Mouse (Mus musculus) layer of hippocampus, adult 9-10 months (tissue): Measurements from ENCODE around the gene Pheta1.

ENCODE experiments used
- DNase-seq: peaks from one replicate; pipeline ENCODE4 v3.0.0; 2022; ENCODE audit warnings: low spot score

Gene Pheta1

DNA sequence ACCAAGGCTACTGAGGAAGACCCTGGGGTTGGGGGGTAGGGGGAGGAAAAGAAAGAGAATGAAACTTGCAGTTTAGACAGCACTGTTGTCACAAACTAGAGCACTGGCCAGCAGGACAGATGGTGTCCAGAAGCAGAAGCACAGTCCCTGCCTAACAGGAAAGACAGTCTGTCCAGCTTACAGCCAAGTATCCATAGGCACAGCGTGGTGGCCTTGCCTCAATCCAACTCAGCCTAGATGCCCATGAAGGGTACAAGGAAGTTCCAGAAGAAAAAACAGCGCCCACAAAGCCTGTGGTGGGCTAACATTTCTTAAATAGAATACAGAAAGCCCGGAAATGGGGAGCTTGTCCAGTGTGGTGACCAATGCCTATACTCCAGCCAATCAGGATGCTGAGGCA, 23.2 kb upstream of the Pheta1 start:
- DNase-seq = no peak

DNA sequence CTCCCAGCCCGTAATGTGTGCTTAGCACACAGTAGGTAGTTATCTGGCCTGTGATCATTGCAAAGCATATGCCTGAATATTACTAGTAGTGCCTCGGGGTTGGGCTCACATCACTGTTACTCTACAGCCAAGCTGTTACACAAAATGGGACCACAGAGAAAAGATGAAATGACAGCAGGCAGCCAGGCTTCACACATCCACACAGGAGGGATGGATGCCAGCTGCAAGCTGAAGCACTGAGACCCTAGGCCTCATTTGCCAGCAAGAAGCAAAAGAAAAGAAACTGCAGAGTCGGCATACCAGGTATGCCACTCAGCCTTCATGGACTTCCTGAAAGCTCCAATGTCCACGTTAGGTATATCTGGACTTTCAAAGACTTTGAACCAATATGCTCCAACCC, 20.9 kb upstream of the Pheta1 start:
- DNase-seq = no peak

DNA sequence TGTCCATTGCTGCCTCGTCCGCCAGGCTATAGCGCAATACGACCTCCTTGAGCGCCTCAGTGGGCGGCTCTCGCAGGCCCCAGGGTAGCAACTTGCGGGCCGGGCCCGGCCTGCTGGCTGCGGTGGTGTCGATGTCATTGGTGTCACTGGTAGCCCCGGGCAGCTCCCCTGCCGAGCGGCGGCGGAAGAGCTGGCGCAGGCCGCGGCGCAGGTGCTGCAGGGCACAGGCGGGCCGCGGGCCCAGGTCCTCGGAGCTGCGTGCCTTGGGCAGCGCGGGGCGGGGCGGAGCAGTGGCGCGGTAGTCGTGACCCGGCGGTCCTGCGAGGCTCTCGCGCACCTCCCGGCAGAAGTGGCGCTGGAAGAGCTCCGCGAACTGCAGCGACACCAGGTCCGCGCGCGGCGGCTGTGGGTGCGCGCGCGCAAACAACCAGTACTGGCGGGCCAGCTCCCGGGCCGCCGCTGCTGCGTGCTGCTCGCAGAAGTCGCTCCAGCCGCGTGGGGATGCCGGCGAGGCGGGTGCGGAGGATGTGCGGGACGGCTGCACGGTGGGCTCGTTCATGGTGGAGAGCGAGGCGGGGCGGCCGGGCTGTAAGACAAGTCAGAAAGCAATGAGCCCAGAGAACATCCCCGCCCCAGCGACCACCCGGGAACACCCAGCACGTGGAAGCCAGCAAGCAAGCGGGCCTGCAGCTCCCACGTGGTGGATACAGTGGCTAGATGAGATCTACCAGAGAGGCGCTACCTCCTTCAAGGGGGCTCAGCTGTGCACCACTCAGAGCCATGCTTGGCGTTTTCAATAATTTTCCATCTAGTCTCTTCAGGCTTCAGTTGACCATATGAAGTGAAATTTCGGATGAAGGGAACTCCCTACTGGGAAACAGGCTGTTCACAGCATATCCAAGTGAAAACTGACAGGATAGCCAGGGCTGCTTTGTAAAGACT, 20.0 kb upstream of the Pheta1 start:
- DNase-seq = no peak

DNA sequence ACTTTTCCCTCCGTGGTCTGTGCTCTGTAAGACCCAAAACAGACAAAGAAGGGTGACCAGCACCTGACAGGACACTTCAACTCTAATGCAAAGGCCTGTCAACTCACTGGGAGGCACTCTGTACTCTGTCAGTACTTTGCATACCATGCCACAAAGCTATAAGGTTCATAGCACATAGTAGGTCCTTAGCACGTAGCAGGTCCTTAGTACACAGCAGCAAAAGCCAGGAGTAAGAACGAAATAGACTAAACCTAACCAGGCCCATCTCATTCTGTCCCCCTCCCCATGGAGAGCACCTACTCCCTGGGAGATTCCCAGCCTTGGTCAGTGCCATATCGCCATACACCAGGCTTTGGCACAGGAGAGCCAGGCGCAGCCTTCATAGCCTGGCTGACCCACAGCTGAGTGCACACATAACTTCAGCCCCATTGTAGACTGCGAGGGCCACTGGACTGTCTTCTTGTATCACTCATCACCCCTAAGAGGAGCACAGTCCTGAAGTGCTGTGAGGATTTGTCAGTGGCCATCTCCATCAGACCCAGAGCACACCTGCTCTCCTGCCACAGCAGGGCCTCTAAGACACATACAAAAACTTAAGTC, 17.7 kb upstream of the Pheta1 start:
- no peak for DNase-seq

DNA sequence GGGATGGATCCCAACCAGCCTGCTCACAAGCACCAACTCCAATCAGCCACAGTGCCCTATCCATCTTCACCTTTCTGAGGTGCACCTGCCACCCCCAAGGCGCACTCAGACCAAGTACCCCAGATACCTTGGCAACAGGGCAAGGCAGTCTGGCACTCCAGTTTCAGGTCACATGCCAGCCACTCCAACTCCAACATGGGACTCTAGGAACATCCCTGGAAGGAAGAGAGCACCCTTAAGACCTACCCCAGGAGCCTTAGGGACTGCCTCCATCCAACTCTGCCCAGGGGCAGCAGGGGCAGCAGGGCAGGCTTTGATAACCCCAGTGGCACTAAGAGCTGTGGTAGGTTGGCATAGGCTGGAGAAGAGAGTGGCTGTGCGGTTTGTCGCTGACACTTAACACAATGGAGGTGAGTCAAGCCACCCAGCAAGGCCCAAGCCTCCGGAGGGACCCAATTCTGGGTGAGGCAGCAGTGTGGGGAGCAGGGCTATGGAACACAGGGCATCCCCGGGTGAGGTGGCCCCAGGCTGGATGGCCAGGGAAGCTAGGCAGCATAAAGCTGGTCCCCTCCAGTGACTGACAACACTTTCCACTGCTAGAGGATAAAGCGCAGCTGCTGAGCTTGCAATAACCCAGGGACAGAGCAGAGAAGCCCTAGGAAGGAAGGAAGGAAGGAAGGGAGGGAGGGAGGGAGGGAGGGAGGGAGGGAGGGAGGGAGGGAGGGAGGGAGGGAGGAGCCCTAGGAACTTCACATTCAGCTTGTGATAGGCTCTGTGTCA, 16.2 kb upstream of the Pheta1 start:
- DNase-seq = no peak

DNA sequence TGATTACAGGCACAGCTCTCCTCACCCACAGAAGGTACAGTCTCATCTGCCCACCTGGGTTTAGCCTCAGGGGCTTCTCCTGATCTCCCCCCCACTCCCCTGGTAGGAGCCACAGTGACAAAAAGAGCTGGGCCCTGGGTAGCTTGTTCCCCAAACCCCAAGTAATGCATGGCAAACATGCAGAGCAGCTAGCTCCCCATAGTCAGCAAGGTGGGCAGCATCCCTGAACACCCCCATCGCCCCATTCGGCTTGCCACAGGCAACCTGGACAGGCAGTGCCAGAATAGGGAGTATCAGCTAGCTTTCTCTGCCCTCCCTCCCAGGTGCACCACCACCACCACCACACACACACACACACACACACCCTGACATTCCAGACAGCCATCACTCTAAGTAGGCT, 15.6 kb upstream of the Pheta1 start:
- no peak for DNase-seq

DNA sequence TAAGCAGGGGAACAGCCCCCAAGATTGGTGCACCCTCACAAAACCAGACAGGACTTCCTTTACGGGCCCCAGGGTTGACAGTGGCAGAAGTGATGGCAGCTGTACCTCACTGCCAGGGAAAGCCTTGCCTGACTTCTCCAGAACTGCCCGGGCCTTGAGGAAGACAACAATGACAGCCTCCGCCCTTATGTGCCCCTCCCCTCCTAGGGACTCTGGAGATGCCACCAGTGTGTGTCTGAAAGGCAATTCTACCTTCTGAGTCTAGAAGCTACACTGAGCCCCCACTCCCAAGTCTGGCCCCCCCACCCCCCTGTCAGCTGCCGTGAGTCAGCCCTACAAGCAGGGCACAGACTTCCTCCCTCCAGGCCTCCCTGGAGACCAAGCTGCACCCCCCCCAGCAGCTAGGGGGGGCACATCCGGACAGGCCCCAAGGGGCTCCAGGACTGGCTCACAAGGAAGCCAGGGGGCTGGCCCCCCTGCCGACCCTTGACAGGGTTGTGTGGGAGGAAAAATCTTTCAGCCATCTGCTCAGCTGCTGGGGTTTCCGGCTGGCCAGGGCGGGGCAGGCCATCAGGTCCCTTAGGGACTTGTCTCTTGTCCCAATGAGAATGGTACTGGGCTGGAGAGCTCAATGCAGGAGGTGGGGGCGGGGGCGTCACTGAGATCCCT, 15.1 kb upstream of the Pheta1 start:
- no peak for DNase-seq

DNA sequence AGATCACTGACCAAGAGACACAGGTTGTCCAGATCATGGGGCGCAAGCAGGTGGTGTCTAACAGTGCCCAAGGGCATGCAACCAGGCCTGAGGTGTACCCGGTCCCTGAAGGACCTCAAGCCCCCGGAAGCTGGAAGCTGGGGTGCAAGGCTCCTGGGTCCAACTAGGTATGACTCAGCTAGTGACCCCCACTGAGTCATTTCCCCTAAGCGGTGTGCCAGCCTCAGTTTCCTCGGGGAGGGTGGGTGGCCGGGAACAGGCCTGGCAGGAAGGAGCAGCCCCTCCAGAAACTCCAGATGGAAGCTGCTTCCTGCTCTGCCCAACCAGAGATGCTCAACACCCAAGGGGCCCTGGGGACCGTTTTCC, 14.6 kb upstream of the Pheta1 start:
- DNase-seq = no peak

DNA sequence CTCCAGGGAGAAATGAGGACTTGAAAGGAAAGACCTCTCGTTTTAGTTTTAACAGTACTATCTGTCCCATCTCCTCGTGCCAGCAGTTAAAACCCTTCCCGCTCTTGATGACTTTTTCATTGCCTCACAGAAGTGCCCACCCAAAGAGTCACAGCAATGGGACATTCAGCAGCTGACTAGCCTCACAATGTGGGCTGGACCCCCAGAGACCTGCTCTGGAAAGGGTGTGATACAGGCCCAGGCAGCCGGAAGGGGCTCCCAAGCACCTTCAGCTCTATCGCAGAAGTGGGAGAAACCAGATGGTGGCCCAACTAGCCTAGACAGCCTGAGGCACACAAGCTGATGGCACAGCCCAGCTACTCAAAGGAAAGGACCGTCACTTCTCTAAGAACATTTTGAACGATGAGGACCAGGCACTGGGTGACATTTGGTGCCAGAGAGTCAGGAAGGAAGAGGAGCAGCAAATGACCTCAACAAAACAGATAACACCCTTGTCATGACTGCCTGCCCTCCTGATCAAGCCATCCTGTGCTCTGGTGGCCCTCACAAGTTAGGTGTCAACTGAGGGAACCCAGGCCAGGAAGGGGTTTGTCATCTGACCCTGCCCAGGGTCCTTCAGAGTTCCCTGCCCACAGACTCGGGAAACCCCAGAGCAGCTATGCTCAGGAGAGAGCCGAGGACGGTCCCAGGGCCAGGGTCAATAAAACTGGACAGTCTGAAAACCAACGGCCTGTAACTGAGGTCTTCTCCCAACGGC, 13.6 kb upstream of the Pheta1 start:
- no peak for DNase-seq

DNA sequence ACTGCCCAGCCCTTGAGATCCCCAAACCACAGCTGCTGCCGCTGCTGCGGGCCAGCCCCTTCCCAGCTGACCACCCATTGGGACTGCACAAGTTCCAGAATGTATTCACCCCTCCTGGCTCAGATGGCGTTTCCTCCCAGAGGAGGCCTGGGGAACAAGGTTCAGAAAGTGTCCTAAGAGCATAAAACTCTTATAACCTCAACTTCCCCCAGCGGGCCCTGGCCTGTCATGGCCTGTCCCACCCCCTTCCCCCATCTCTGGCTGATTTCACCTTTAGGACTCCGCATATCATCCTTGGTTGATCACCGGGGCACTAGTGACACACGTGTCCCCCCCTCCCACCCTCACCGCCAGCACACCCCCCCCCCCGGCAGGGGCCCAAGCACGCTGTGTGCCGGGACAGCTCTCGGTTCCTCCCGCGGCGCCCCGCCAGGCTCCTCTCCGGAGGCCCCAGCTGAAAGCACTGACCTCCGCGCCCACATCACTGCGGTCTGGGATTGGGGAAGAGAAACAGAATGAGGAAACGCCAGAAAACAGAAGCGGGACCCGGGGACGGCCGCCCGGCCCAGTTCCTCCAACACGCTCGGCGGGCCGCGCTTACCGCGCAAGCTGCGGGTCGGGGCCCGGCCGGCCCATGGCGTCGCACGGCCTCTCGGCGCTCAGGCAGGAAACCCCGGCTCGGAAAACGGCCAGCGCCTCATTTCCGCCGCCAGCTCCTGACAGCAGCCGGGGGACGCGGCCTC, 12.7 kb upstream of the Pheta1 start:
- DNase-seq = no peak

DNA sequence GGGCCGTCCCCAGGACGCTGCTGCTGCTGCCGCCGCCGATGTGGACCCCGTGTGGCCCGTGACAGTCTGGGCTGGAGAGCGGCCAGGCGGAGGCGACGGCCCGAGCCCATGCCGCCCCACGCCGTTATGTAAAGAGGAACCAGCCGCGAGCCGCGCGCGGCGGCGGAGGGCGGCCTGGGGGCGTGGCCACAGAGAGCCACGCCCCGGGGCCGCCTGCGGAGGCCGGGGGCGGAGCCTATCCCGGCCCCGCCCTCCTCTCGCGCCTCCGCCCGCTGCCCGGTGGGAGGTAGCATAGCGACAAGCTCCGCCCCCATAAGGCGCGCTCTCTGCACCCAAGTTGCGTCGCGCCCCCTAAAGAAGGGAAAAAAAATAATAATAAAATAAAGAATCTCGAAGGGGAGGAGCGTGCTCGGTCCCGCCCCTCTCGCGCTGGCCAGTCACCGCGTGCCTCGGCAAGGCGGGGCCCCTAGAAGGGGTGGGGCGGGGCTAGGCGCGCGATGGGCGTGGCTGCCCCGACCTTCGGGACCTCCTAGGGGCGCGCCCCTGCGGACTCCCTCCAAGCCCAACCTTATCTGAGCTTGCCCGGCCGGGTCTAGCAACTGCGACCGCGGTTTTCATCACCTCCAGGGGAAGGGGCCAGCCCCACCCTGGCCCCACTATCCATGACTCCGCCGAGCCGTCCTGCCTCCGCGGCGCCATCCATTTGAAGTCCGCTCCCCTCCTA, 11.9 kb upstream of the Pheta1 start:
- no peak for DNase-seq

DNA sequence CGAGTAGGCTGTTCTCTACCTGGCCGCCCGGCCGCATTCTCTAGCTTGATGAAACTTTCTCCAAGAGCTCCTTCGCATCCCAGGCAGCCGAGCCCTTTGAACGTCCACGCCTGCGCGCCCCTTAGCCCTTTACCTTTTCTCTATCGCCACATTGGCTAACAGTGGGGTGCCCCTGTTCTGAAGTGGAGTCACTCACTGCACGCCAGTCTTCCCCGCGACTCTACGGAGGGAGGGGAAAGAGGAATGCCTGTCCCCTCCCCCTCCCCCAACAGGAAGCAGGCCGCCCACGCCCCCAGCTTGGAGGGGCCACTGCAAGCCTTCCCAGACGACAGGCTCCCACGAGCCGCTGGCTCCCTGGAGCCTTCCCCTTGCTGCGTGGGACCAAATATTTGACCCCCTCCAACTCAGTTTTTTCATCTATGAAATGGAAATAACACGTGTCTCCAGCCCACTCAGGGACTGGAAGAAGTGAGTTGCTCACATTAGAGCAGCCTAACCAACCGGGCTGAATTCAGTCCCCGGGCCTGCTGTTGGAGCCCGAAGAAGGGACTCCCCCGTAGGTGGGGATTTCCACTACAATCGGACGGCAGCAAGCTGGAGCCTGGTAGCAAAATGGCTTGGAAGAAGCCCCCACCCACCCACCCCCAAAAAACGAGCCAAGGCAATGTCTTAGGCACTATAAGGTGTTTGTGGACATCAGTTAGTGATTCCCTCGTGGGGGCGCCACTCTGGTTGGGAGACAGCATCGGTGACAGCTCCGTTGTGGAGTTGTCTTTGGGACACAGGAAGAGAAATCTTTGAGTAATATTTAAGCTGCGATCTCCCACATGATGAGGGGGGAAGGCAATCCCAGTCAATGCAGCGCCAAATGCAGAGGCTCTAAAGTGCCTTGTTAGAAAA, 11.1 kb upstream of the Pheta1 start, which contains the start of gene Sh2b3:
Gene Sh2b3 (minus strand): TSS at position 206 of the 900 bp plus-strand sequence.
- no peak for DNase-seq

DNA sequence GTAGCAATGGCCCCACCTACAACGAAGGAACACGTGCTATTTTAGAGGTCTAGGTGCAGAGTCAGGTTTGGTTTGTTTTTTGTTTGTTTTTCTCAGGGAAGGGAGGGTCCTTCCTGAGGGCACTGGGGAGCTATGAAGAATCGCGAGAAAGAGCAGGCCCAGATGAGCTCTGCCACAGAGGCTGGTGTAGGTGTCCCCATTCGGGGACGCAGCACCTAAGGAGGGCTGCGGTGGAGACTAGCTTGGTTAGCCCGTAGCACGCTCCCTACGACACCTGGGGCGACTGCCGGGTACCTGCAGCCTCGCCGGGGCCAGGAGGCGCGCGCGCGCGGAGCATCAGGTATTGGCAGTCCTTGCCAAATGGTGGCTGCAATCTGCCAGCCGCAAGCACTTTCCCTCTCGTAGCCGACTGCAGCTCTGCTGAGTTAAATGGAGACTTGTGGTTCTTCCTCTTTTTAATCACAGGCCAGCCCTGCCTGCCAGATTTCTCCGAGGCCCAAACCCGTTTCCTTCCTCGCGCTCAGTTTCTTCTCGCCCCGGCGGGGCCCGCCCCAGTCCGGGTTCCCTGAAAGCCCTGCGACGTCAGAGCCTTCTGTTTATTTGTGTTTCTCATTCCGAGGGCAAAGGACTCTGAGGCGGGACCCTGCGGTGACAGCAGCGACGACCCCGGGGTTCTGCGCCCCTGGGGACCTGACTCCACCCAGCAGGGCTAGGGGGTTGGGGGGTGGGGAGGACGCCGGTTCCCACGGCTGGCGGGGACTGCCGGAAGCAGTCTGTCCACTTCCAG, 10.2 kb upstream of the Pheta1 start:
- DNase-seq = no peak

DNA sequence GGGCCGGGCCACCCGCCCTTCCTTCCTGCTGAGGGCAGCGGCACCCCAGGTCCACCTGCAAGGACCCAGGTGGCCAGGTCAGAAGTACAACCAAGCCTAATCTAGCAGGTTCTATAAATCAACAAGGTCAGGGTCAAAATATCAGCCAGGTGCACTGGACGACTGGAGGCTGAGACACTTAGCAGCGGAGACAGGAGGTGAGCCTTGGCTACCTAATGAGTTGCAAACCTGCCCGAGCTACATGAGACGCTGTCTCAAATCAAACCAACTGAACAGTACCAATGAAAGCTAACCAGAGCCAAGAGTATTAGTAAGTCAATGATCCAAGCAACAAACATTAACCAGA, 9.7 kb upstream of the Pheta1 start:
- no peak for DNase-seq

DNA sequence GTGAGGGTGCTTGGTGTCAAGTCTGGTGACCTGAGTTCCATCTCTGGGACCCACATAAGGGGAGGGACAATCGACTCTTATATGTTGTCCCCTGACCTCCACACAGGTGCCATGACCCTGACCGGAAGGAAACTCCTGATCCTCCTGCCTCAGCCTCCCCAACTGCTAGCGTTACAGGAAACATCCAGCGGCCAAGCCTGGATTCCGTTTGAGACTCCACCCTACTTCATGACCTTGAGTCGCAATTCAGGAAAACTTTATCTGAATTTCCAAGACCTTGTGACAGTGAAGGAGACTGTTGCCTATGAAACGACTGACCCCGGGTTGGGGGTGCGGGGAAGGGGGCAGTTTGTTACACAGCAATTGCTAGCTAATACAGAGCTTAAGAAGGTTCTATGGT, 7.3 kb upstream of the Pheta1 start:
- DNase-seq = no peak

DNA sequence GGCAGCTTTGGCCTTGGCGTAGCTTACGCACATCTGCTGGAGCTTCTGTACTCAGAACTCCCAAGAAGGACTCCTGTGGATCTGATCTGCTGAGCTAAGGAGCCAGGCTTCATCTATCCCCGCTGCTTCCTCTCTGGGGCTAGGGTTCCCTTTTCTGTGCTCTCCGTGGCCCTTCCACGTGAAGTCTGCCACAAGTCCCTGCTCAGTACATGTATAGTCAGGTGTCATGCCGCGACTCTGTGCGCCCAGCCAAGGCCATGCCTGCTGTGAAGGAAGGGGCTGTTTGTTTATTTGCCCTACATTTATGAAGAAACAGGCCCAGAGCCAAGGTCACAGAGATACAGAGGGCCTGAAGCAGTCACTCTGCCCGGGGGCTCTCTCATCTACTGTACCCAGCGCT, 6.8 kb upstream of the Pheta1 start:
- no peak for DNase-seq

DNA sequence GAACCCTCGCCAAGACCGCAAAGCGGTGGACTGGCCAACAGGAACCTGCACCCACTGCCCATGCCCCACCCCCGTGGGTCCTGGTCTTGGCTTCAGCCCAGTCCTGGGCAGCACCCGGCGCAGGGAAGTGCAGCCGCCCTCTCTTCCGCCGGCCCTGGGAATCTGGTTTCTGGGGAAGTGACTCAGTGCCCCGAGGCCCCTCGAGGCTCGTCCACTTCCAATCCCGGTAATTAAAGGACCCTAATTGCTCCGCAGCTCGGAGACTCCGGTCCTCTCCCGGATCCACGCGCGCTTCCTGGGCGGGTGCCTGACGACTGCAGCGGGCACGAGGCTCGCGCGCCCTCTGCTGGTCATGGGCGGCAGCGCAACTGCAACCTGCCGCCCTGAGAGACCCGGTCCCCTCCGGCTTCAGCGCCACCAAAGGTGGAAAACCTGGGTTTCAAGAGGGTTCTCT, 6.1 kb upstream of the Pheta1 start:
- DNase-seq = no peak
